Mouse (Mus musculus): ENCODE results near the gene 2610002M06Rik. TPM values are rescaled to one million over a fixed set of nuclear protein-coding genes. Genes with fewer than 3 reads are reported as not detected.

2610002M06Rik gene
- polyA plus RNA-seq, 1 experiment, result 0.85 TPM

GRCm38 (mm10) chrX:107792290-107792689 is 23.8 kb downstream of the 2610002M06Rik start, which contains the start of gene Tent5d:
Tent5d (plus strand) TSS chrX:107792590.
- 0 out of 2 replicates have a peak, but pooled peaks cover 1% of the 10 kb centered on the region for H3K36me3 ChIP-seq (ENCODE audit: control insufficient read depth, insufficient read depth, low read length)
- H3K4me1 ChIP-seq (ENCODE audit: control insufficient read depth, insufficient read depth, insufficient read length, low read length), result no peaks in the 10 kb centered on the region
- 49% methylated on average over 1 of the region's 1 CpGs for WGBS
- H3K27me3 ChIP-seq (ENCODE audit: control insufficient read depth, insufficient read depth, low read length), result no peaks in the 10 kb centered on the region
- H3K4me3 ChIP-seq (ENCODE audit: low read depth, low read length), result no peak within 1 kb of the TSS
- no peak for TF ChIP-seq CTCF (IDR thresholded peaks at IDR 0.05; ENCODE audit: extremely low read depth, insufficient read length, insufficient replicate concordance, low read depth, low read length)
- TF ChIP-seq POLR2A (IDR thresholded peaks at IDR 0.05; ENCODE audit: low read depth, low read length), result no peak
- H3K27ac ChIP-seq (ENCODE audit: insufficient read depth, low read depth, low read length), result no peak within 1 kb of the TSS

- no peak for TF ChIP-seq CTCF (IDR thresholded peaks at IDR 0.05; ENCODE audit: extremely low read depth, insufficient read length, insufficient replicate concordance, low read depth, low read length)
- no peak for TF ChIP-seq POLR2A (IDR thresholded peaks at IDR 0.05; ENCODE audit: low read depth, low read length)
- no peak overlapping the region for H3K27ac ChIP-seq (ENCODE audit: insufficient read depth, low read depth, low read length)
- H3K36me3 ChIP-seq (ENCODE audit: control insufficient read depth, insufficient read depth, low read length), result peaks cover 3% of the 10 kb centered on the region; the same call in 1 of the 2 replicates
- H3K27me3 ChIP-seq (ENCODE audit: control insufficient read depth, insufficient read depth, low read length), result no peaks in the 10 kb centered on the region
- no peak overlapping the region for H3K4me3 ChIP-seq (ENCODE audit: low read depth, low read length)
- WGBS, result 33% methylated on average over 8 of the region's 8 CpGs
- no peaks in the 10 kb centered on the region for H3K4me1 ChIP-seq (ENCODE audit: control insufficient read depth, insufficient read depth, insufficient read length, low read length)
Measured at GRCm38 (mm10) chrX:107790750-107791493, 25.2 kb downstream of the 2610002M06Rik start.

- H3K4me3 ChIP-seq (ENCODE audit: low read depth, low read length), result no peak overlapping the region
- no peaks in the 10 kb centered on the region for H3K27me3 ChIP-seq (ENCODE audit: control insufficient read depth, insufficient read depth, low read length)
- peaks cover 3% of the 10 kb centered on the region; the same call in 1 of the 2 replicates for H3K36me3 ChIP-seq (ENCODE audit: control insufficient read depth, insufficient read depth, low read length)
- WGBS, result 68% methylated on average over 1 of the region's 1 CpGs
- no peak overlapping the region for H3K27ac ChIP-seq (ENCODE audit: insufficient read depth, low read depth, low read length)
- no peaks in the 10 kb centered on the region for H3K4me1 ChIP-seq (ENCODE audit: control insufficient read depth, insufficient read depth, insufficient read length, low read length)
- TF ChIP-seq CTCF (IDR thresholded peaks at IDR 0.05; ENCODE audit: extremely low read depth, insufficient read length, insufficient replicate concordance, low read depth, low read length) (no peak), POLR2A (IDR thresholded peaks at IDR 0.05; ENCODE audit: low read depth, low read length) (no peak)
Measured at GRCm38 (mm10) chrX:107790136-107790535, 26.0 kb downstream of the 2610002M06Rik start.

- TF ChIP-seq POLR2A (IDR thresholded peaks at IDR 0.05; ENCODE audit: low read depth, low read length) (no peak), CTCF (IDR thresholded peaks at IDR 0.05; ENCODE audit: extremely low read depth, insufficient read length, insufficient replicate concordance, low read depth, low read length) (no peak)
- 22% methylated on average over 3 of the region's 3 CpGs for WGBS
- H3K27me3 ChIP-seq (ENCODE audit: control insufficient read depth, insufficient read depth, low read length), result no peaks in the 10 kb centered on the region
- no peaks in the 10 kb centered on the region for H3K36me3 ChIP-seq (ENCODE audit: control insufficient read depth, insufficient read depth, low read length)
- H3K4me3 ChIP-seq (ENCODE audit: low read depth, low read length), result no peak overlapping the region
- no peaks in the 10 kb centered on the region for H3K4me1 ChIP-seq (ENCODE audit: control insufficient read depth, insufficient read depth, insufficient read length, low read length)
- no peak overlapping the region for H3K27ac ChIP-seq (ENCODE audit: insufficient read depth, low read depth, low read length)
Measured at GRCm38 (mm10) chrX:107767896-107768295, 48.2 kb downstream of the 2610002M06Rik start.

Other genes with a start within 250 kb of the 2610002M06Rik start
- gene Tbx22, start 148.4 kb downstream of the 2610002M06Rik start, polyA plus RNA-seq (2012; rRNA removed), result not detected in 2 replicates
- gene Tent5d, start 23.7 kb downstream of the 2610002M06Rik start, polyA plus RNA-seq (2012; rRNA removed), result not detected in 2 replicates
- not detected in 2 replicates for gene Gm732, start 132.1 kb upstream of the 2610002M06Rik start, polyA plus RNA-seq (2012; rRNA removed)

Measured in small intestine, adult 2 months (tissue).